Mouse (Mus musculus) ES-Bruce4 (cell line): Measurements from ENCODE around the gene Qrsl1.

Experiments used
- CTCF ChIP-seq: IDR thresholded peaks from one replicate; pipeline ENCODE4 v1.8.1; 2011; ENCODE audit warnings: low read depth, low read length
- EP300 ChIP-seq: IDR thresholded peaks from 2 replicates; pipeline ENCODE4 v1.6.1; 2011; ENCODE audit warnings: low read depth, low read length; ENCODE audit not compliant: insufficient read depth

GRCm38 (mm10) chr10:43846141-43846622, 55.4 kb downstream of the Qrsl1 start:
- TF ChIP-seq CTCF (no peak), EP300 (no peak)
